Mouse (Mus musculus) skeletal muscle tissue, adult 2 months (tissue): ENCODE measurements around the gene Grpel1.

ENCODE experiments used
- DNase-seq: peaks from one replicate; pipeline ENCODE4 v3.0.0-alpha.2; 2012; ENCODE audit warnings: low read depth, low spot score

Gene Grpel1

GRCm38 (mm10) chr5:36464709-36465661 lies at the start of gene Grpel1:
Gene Grpel1 (plus strand): TSS chr5:36464998.
- DNase-seq: peak; percentile 99

- no peak for DNase-seq
Measured at GRCm38 (mm10) chr5:36419861-36420260, 44.9 kb upstream of the Grpel1 start.

DNA sequence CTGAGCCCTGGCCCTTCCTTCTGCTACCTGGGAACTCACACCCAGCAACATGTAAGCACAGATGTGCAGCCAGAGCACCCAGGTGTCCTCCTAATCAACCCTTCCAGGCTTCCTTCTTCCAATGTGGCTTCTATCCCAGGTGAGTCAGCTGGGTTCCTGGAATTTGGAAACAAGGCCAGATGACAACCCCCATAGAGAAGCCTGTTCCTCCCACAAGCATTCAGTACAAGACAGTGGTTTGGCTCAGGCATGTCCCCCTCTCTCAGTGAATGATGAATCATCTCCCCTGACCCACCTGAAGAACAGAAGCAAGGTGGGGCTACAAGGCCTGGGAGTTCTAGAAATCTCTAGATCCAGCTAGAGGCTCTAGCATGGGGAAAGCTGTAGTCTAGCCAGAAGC lies 42.1 kb upstream of the Grpel1 start:
- DNase-seq: no peak

- no peak for DNase-seq
Measured at GRCm38 (mm10) chr5:36424676-36425075, 40.1 kb upstream of the Grpel1 start.

GRCm38 (mm10) chr5:36426404-36426803 lies 38.4 kb upstream of the Grpel1 start:
- no peak for DNase-seq

DNA sequence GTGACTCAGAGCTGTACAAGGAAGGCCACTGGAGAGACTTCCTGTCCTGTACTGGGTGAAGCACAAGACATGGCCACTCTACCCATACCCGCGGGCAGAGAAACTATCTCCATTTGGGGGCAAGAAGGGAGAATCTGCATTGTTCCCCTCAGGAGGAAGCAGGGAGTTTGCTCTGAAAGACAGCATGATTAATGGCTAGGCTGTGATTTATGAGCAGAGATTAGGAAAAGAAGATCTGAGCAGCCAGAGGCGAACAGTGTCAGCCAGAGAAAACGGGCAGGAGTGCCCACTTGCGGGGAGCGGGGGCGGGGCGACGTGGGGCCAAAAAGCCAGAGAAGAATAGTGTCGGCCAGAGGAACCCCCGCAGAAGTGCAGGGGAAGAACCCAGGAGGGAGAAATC lies 37.0 kb upstream of the Grpel1 start:
- no peak for DNase-seq

- no peak for DNase-seq
Measured at GRCm38 (mm10) chr5:36429551-36429950, 35.2 kb upstream of the Grpel1 start.

DNA sequence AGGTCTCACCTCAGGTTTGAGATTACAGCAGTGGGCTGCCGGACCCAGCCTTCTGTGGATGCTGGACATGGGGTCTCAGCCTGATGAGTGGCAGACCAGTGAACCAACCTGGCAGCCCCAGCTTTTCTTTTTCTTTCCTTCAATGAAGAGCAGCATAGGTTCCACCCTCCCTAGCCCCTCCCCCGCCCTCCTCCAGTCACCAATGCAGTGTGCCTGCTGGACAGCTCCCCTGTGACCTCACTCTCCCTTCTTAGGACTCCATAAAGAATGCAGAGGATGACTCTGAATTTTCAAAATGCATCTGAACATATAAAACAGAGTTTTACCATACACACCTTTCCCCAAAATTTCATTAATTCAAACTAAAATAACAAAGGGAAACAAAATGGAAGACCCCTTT lies 33.1 kb upstream of the Grpel1 start:
- DNase-seq: no peak

DNA sequence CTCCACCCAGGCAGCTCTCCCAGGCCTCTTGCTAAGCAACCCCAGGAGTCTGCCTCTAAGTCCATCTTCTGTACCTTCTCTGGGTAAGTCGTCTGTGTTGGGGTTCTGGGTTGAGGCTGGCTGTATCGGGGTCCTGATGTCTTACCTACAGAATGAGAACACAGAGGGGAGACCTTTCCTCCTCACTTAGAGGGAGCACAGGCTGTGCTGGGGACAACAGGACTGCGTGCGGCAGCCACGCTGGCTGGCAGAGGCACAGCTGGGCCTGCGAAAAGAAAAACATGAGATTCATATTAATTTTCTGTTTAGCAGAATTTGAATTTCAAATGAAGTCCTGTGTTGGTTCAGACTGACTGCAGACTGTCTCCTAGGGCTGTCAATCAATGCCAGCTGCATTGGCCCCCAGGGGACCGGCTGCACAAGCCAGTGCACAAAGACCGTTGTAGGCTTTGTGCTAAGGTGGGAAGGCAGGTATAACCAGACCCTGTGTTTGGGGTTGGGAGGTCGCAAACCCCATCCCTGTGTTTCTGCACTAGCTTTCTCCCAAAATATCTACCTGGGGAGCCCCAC lies 30.3 kb upstream of the Grpel1 start:
- DNase-seq: no peak

DNA sequence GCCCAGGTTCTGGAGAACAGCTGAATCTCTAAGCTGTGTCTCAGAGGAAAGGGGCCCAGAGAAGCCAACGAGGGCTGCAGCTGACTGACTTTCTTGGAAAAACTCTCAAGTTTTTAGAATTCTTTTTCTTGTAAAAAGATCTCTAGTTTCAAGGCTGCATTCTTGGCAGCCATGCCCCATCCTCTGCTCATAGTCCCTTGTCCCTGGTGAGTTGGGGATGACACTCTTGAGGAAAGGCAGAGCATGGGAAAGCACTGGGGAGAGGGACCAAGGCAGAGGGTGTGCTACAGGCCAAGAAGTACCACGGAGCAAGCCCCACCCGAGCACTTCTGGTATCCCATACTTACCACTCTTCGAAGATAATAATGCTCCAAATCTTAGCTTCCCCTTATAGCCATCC lies 27.9 kb upstream of the Grpel1 start:
- DNase-seq: peak; percentile 9

GRCm38 (mm10) chr5:36440741-36441140 lies 24.1 kb upstream of the Grpel1 start:
- no peak for DNase-seq

DNA sequence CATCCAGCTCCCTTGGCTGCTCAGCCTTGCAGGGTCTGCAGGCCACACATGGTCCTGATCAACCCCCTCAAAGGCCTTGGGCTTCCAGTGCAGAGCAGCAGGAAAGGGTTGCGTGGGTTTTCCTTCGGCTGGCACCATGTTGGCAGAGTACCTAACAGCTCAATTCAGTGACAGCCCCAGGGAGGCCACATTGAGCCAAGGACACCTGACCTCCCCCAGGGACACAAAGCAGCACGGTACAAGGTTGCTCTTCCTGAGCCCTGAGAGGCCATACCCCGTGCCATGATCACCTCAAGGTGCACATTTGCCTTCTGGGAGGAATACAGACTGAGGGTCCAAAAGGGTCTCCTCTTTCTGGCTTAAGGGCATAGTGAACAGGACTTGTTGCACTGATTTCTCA lies 20.2 kb upstream of the Grpel1 start:
- DNase-seq: no peak

GRCm38 (mm10) chr5:36445028-36445427 lies 19.8 kb upstream of the Grpel1 start:
- no peak for DNase-seq

DNA sequence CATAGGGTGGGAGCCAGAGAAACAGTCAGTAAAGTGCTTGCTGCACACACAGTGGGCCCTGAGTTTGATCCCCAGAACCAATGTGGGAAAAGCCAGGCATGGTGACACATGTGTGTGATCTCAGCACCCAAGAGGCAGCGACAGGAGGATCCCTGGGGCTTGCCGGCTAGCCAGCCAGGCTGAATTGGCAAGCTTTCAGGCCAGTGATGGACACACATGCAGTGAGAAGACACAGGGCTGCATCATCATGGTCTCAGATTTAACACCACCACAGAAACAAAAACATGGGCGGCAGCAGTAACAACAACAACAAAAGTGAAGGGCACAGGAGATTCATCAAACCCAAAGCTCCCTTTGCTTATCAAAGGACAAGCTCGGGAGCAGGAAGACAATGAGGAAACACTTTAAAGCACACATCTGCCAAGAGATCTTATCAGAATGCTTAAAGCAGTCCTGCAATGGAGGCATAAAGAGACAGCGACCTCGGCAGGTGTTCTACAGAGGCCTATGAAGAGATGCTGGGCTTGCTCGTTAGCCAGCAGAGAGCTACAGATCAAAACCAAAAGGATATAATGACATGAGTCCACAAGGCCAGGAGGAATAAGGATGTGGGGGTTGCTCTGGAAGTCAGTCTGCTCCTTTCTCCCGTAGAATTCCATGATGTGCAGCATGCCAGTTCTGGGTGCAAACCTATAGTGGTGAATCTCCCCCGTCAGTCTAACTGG lies 18.5 kb upstream of the Grpel1 start:
- DNase-seq: no peak

- no peak for DNase-seq
Measured at GRCm38 (mm10) chr5:36447872-36448271, 16.9 kb upstream of the Grpel1 start.

DNA sequence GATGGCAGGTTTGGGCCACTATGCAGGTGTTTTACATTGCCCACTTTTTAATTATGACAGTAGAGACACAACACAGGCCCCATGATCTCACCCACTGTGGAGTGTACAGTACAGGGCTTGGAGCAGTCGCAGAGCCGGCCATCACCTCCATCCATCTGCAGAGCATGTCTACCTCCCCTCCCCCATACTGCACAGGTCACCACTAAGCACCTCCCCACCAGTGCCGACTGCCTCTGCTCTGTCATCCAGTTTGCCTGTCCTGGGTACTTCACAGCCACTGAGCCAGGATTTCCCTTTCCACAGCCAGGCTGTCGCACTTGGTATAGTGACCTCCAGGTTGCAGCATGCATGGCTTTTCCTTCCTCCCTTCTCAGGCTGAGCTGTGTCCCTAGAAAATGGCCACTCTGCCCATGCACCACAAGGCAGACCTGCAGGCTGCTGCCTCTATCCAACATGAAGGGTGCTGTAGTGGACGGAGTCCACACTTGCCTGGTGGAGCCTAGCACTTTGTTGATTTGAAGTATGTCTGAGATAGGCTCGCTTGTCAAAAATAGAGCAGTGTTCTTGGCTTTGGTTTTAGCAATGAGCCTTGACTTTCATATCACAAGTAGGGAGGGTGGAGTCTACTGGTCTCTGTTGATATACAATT lies 15.0 kb upstream of the Grpel1 start:
- no peak for DNase-seq

DNA sequence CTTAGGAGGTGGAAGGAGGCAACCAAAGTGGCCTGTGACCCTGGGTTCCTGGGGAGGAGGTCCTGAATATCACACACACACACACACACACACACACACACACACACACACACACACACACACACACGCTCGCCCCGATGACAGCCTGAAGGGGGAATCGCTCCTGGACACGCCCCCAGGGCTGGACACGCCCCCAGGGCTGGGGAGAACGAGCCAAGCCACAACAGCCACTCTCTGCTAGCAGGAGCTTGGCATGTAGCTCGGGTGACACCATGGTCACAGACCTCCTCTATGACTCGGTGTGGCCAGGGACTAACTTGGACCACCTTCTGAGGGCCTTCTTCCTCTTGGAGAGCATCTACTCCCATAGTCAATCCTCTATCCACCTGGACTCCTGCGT lies 13.7 kb upstream of the Grpel1 start:
- DNase-seq: no peak

DNA sequence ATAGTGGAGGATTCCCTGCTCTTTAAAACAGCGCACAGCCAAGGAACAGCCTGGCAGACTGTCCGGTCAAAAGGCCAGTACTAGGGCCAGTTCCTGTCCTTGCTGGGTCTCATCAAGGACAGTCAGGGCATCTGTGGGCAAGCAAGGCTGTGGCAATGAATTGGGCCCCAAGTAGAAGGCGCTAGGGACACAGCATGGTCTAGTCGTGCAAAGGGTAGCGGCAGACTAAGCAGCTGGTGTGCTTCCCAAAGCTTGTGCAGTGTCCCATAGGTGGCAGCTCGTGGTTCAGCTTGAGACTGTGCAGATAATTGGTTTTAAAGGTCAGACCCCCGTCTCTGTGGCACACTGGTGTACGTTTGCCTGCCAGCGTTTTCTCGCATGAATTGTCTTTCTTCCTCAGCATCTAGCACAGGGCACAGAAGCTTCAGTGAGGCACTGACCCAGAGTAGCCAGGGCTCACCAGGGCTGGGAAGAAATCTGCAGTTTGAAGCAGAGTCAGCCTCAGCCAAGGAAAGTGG lies 12.9 kb upstream of the Grpel1 start:
- no peak for DNase-seq

- DNase-seq: no peak
Measured at GRCm38 (mm10) chr5:36452821-36453220, 12.0 kb upstream of the Grpel1 start.

DNA sequence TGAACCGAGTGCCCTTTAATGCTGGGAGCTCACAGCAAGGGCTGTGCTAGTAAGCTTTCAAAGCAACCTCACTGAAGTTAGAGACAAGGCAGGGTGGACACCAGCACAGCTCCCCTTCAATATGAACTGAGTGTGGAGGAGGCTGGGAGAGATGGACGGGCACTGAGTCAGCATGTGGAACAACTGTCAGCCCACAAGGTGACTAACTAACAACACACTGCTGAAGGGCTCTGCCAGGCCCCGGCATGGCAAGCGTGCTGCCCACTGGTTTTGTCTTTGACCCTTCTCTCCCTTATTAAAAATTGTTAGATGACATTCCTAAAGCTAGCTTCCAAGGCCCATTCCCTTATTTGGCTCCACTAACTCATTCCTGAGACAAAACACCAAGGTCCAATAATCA lies 7.1 kb upstream of the Grpel1 start:
- DNase-seq: no peak

DNA sequence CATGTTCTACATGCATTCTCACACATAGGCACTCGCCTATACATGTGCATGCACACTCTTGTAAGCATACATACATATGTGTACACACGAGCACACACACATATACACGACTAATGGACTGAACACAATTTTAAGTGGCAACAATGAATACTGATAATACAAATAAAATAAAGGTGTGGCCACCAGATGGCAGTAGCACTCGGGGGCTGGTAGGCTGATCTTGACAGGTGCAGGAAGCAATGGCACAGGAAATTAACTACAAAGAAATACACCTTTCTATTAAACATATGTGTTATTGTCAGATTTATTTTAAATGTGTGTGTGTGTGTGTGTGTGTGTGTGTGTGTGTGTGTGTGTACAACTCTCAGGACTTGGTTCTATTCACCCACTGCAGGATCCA lies 5.9 kb upstream of the Grpel1 start:
- no peak for DNase-seq

- DNase-seq: no peak
Measured at GRCm38 (mm10) chr5:36460712-36461111, 4.1 kb upstream of the Grpel1 start.
